Mouse (Mus musculus): ENCODE results near the gene Gad1.

- TF ChIP-seq EP300 (IDR thresholded peaks at IDR 0.05; ENCODE audit: insufficient read depth, low read depth, low read length): no peak
- TF ChIP-seq CTCF (IDR thresholded peaks at IDR 0.05; ENCODE audit: low read depth, low read length): no peak
- no peak for TF ChIP-seq POLR2A (IDR thresholded peaks at IDR 0.05; ENCODE audit: insufficient read depth, low read length)
These were observed 96.6 kb downstream of the Gad1 start for GRCm38 (mm10) chr2:70649471-70649870.
